Mouse (Mus musculus) hindbrain, embryonic 15.5 days (tissue): Measurements from ENCODE around the gene Meis1. TPM values are rescaled to one million over a fixed set of nuclear protein-coding genes. Genes with fewer than 3 reads are reported as not detected.

ENCODE experiments used
- ATAC-seq: fragments of 200-750 bp; cut with Nextera tagmentation; 2 replicates; pipeline ENCODE4 v1.8.0; 2017; ENCODE audit warnings: low read depth, moderate number of reproducible peaks, moderate TSS enrichment; ENCODE audit not compliant: low FRiP score
- H3K27ac ChIP-seq: fragments of 300-500 bp; sonication (generic); replicated peaks from 2 replicates; pipeline ENCODE4 v1.5.1; 2015; ENCODE audit warnings: mild to moderate bottlenecking, inconsistent platforms
- H3K27me3 ChIP-seq: fragments of 300-500 bp; sonication (generic); 2 replicates; pipeline ENCODE4 v1.6.1; 2015; ENCODE audit warnings: control low read depth, inconsistent platforms
- H3K36me3 ChIP-seq: fragments of 300-500 bp; sonication (generic); 2 replicates; pipeline ENCODE4 v1.6.1; 2015; ENCODE audit warnings: control low read depth, inconsistent platforms
- H3K4me1 ChIP-seq: fragments of 300-500 bp; sonication (generic); replicated peaks from 2 replicates; pipeline ENCODE4 v1.6.1; 2015; ENCODE audit warnings: control low read depth, inconsistent platforms
- H3K4me2 ChIP-seq: fragments of 300-500 bp; sonication (generic); 2 replicates; pipeline ENCODE4 v1.6.1; 2015; ENCODE audit warnings: moderate library complexity, mild to moderate bottlenecking, inconsistent platforms
- H3K4me3 ChIP-seq: fragments of 300-500 bp; sonication (generic); 2 replicates; pipeline ENCODE4 v1.5.1; 2015; ENCODE audit warnings: mild to moderate bottlenecking, inconsistent platforms
- H3K9ac ChIP-seq: fragments of 300-500 bp; sonication (generic); 2 replicates; pipeline ENCODE4 v1.6.1; 2015; ENCODE audit warnings: inconsistent platforms
- H3K9me3 ChIP-seq: fragments of 300-500 bp; sonication (generic); 2 replicates; pipeline ENCODE4 v1.6.1; 2016; ENCODE audit warnings: control low read depth, inconsistent platforms
- WGBS: fragments of 180-500 bp; shearing (Covaris S2); methylation state at CpG from one replicate; pipeline ENCODE4 v1.1.7; 2015; 5-methylcytosine and 5-hydroxymethylcytosine counted together
- polyA plus RNA-seq: library from polyadenylated mRNA; unstranded; fragments of >200 nt; fragmentation: Nextera tagmentation; extraction: Ambion mirVana; gene quantifications from 2 replicates; pipeline ENCODE4 v1.2.1, GENCODE M21; 2015

Meis1 gene
- polyA plus RNA-seq = 159 and 178 TPM in 2 replicates

GRCm38 (mm10) chr11:19018489-19019203, at the start of gene Meis1:
Gene Meis1, minus strand, starts transcription at chr11:19018985.
- 0% methylated on average over 29 of the region's 29 CpGs for WGBS
- peak; percentile 94 for ATAC-seq
- no peaks in the 10 kb centered on the region for H3K9me3 ChIP-seq
- H3K4me2 ChIP-seq = peak within 1 kb of the TSS; percentile 95
- peak within 1 kb of the TSS; percentile 100 for H3K27ac ChIP-seq
- no peaks in the 10 kb centered on the region for H3K27me3 ChIP-seq
- H3K36me3 ChIP-seq = no peaks in the 10 kb centered on the region
- peak within 1 kb of the TSS; percentile 98 for H3K9ac ChIP-seq
- H3K4me1 ChIP-seq = peaks cover 18% of the 10 kb centered on the region
- H3K4me3 ChIP-seq = peak within 1 kb of the TSS; percentile 89

GRCm38 (mm10) chr11:19067334-19067733, 48.5 kb upstream of the Meis1 start:
- H3K36me3 ChIP-seq = no peaks in the 10 kb centered on the region
- WGBS = 78% methylated on average over 5 of the region's 5 CpGs

GRCm38 (mm10) chr11:19049276-19049675, 30.5 kb upstream of the Meis1 start:
- H3K36me3 ChIP-seq = no peaks in the 10 kb centered on the region

More at GRCm38 (mm10) chr11:19067334-19067733, 48.5 kb upstream of the Meis1 start:
- Histone ChIP-seq H3K4me3 (no peak overlapping the region), H3K4me2 (no peak overlapping the region), H3K4me1 (no peaks in the 10 kb centered on the region), H3K9me3 (no peaks in the 10 kb centered on the region), H3K9ac (no peak overlapping the region), H3K27me3 (no peaks in the 10 kb centered on the region), H3K27ac (no peak overlapping the region)
- ATAC-seq = no peak

GRCm38 (mm10) chr11:19036595-19037166, 17.9 kb upstream of the Meis1 start:
- H3K9me3 ChIP-seq = no peaks in the 10 kb centered on the region
- no peaks in the 10 kb centered on the region for H3K4me1 ChIP-seq
- H3K27me3 ChIP-seq = no peaks in the 10 kb centered on the region
- no peak overlapping the region for H3K4me2 ChIP-seq
- no peak for ATAC-seq
- no peaks in the 10 kb centered on the region for H3K36me3 ChIP-seq
- WGBS = 93% methylated on average over 10 of the region's 10 CpGs
- no peak overlapping the region for H3K4me3 ChIP-seq
- H3K27ac ChIP-seq = no peak overlapping the region
- no peak overlapping the region for H3K9ac ChIP-seq

More at GRCm38 (mm10) chr11:19049276-19049675, 30.5 kb upstream of the Meis1 start:
- Histone ChIP-seq H3K9ac (no peak overlapping the region), H3K4me2 (no peak overlapping the region), H3K4me3 (no peak overlapping the region), H3K4me1 (0 out of 2 replicates have a peak, but pooled peaks cover 5% of the 10 kb centered on the region), H3K9me3 (no peaks in the 10 kb centered on the region), H3K27me3 (no peaks in the 10 kb centered on the region), H3K27ac (no peak overlapping the region)
- 71% methylated on average over 7 of the region's 7 CpGs for WGBS
- ATAC-seq = no peak

- no peaks in the 10 kb centered on the region for H3K27me3 ChIP-seq
- H3K4me3 ChIP-seq = peak overlapping the region; percentile 52
- H3K4me1 ChIP-seq = peaks cover 21% of the 10 kb centered on the region
- under 1% methylated on average over 58 of the region's 58 CpGs for WGBS
- peak; percentile 91 for ATAC-seq
- H3K9me3 ChIP-seq = no peaks in the 10 kb centered on the region
- H3K27ac ChIP-seq = peak overlapping the region; percentile 80
- H3K4me2 ChIP-seq = peak overlapping the region; percentile 99
- no peaks in the 10 kb centered on the region for H3K36me3 ChIP-seq
- H3K9ac ChIP-seq = peak overlapping the region; percentile 68
Observed at GRCm38 (mm10) chr11:19026581-19027561, 8.1 kb upstream of the Meis1 start.

DNA sequence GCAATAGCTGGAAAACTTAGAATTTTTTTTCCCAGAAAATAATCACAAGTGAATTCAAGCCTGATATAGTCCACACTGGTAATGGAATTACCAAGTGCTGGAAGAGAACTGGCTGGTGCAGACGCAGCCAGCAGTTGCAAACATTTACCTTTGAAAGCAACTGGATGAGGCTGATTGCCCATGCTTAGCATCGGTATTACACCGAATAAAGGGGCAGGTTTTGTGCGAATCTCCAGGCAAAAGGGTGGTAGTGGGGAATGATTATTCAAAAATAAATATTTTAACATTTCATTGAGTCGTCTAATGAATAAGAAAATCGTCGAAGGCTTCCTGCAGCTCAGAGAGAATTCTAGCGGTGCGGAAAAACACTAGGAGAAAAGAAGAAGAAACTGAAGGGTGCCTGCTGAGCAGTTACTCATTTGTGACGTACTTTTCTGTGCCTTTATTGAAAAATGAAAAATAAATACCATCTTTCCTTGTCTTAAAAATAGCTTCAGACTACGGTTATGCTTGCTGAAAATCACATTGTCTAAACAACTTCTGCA, 7.3 kb upstream of the Meis1 start:
- H3K4me3 ChIP-seq = peak overlapping the region; percentile 52
- no peaks in the 10 kb centered on the region for H3K36me3 ChIP-seq
- ATAC-seq = no peak
- H3K9ac ChIP-seq = peak overlapping the region; percentile 68
- peak overlapping the region; percentile 80 for H3K27ac ChIP-seq
- no peaks in the 10 kb centered on the region for H3K27me3 ChIP-seq
- WGBS = 2% methylated on average over 11 of the region's 11 CpGs
- H3K9me3 ChIP-seq = no peaks in the 10 kb centered on the region
- H3K4me2 ChIP-seq = peak overlapping the region; percentile 99
- peaks cover 29% of the 10 kb centered on the region for H3K4me1 ChIP-seq

GRCm38 (mm10) chr11:19024496-19025265, 5.9 kb upstream of the Meis1 start:
- H3K4me3 ChIP-seq = no peak overlapping the region
- peaks cover 34% of the 10 kb centered on the region for H3K4me1 ChIP-seq
- ATAC-seq = no peak
- no peak overlapping the region for H3K9ac ChIP-seq
- WGBS = 35% methylated on average over 8 of the region's 8 CpGs
- H3K9me3 ChIP-seq = no peaks in the 10 kb centered on the region
- no peak overlapping the region for H3K4me2 ChIP-seq
- no peaks in the 10 kb centered on the region for H3K27me3 ChIP-seq
- no peak overlapping the region for H3K27ac ChIP-seq
- no peaks in the 10 kb centered on the region for H3K36me3 ChIP-seq

DNA sequence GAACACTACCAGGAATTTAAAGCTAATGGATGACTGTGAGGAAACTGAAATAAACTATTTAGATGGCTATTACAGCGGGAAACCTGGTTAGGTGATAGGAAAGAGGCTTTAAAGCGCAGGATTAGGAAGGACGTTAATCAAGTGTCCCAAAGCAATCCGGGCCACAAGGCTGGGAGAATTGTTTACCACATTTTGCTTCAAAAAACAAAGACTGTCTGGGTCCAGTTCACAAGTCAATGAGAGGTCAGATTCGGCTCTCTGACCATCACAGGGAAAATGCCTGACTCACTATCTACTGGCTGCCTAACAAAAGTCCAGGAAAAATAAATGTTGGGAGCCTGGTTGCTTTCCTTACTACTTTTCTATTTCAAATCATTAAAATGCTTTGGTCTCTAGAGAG, 4.6 kb upstream of the Meis1 start:
- no peaks in the 10 kb centered on the region for H3K36me3 ChIP-seq
- 30% methylated on average over 5 of the region's 5 CpGs for WGBS

GRCm38 (mm10) chr11:19022576-19022975, 3.8 kb upstream of the Meis1 start:
- Histone ChIP-seq H3K27ac (no peak overlapping the region), H3K4me1 (peaks cover 32% of the 10 kb centered on the region), H3K36me3 (no peaks in the 10 kb centered on the region), H3K9ac (0 out of 2 replicates have a peak overlapping the region, but pooled peaks have one; percentile 7), H3K4me2 (peak overlapping the region; percentile 8; the same call in 1 of the 2 replicates), H3K9me3 (no peaks in the 10 kb centered on the region), H3K4me3 (no peak overlapping the region), H3K27me3 (no peaks in the 10 kb centered on the region)
- 24% methylated on average over 2 of the region's 2 CpGs for WGBS
- ATAC-seq = no peak

More for the DNA sequence above, 4.6 kb upstream of the Meis1 start:
- ATAC-seq = no peak
- Histone ChIP-seq H3K9ac (no peak overlapping the region), H3K27ac (no peak overlapping the region), H3K4me1 (peaks cover 34% of the 10 kb centered on the region), H3K4me3 (no peak overlapping the region), H3K4me2 (0 out of 2 replicates have a peak overlapping the region, but pooled peaks have one; percentile 1), H3K27me3 (no peaks in the 10 kb centered on the region), H3K9me3 (no peaks in the 10 kb centered on the region)

- peak; percentile 25 for ATAC-seq
- 3% methylated on average over 28 of the region's 28 CpGs for WGBS
- H3K9ac ChIP-seq = peak overlapping the region; percentile 46
Observed at GRCm38 (mm10) chr11:19020951-19021710, 2.3 kb upstream of the Meis1 start.

More at GRCm38 (mm10) chr11:19020951-19021710, 2.3 kb upstream of the Meis1 start:
- H3K4me1 ChIP-seq = peaks cover 22% of the 10 kb centered on the region
- H3K9me3 ChIP-seq = no peaks in the 10 kb centered on the region
- peak overlapping the region; percentile 95 for H3K4me2 ChIP-seq
- H3K27me3 ChIP-seq = no peaks in the 10 kb centered on the region
- H3K4me3 ChIP-seq = peak overlapping the region; percentile 89
- H3K36me3 ChIP-seq = no peaks in the 10 kb centered on the region
- H3K27ac ChIP-seq = peak overlapping the region; percentile 100
